ENCODE assay signal across 10 mouse cellular contexts in the genomic region with DNA sequence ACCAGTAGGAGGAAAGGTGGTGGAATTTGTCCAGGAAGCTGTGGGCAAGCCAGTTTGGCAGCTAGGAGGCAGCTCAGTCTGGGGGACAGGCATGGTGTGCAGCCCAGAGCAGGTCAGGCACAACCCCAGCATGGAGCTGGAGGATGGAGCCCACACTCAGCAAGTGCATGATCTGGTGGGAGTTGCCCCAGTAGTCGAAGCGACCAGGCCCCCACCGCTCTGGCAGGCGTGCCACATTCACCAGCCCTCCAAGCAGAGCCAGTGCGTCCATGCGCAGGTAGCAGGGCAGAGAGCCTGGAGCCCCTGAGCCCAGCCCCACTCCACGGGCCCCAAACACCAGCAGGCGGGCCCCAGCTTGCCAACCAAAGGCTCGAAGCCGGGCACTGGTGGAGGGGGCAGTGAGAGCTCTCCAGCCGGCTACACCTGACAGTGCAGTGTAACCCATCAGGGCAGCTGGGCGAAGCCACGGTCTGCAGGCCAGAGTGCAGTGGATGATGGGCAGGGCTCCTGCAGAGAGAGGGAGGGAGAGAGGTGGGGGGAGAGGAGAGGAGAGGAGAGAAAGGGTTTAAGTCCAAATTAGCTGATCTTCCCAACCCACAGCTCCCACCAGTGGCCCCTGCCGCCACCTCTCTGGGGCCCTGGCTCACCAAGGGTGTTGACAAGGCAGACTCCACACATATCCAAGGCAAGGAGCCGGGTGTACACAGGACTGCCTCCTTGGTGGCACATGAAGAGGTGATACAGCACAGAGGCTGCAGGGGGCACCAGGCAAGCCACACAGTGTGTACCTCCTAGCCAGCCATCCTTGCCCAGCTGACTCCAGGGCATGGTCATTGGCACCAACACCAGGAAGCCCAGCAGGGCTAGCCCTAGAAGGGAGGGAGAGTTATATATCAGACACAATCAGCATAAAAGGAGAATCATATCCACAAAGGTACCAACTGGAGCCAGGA. TPM values are rescaled to one million over a fixed set of nuclear protein-coding genes. Genes with fewer than 3 reads are reported as not detected.
DNase-seq lines count a peak whose midpoint lies in the region; ATAC-seq lines count a peak whose summit lies in the region.
"Had no signal": no experiment of that assay in that cellular context is flagged by ENCODE, and none has a peak within 500 bp of the region (broad histone marks: within the 10 kb centered on the region; RNA-seq: fewer than 3 reads in every experiment).

No protein-coding gene starts in this region.

- H3K36me3 ChIP-seq in lung, embryonic 15.5 days: peaks cover 24% of the 10 kb centered on the region
- H3K36me3 ChIP-seq in limb, embryonic 13.5 days: peaks cover 31% of the 10 kb centered on the region
- peaks cover 13% of the 10 kb centered on the region for H3K36me3 ChIP-seq in stomach, embryonic 14.5 days (ENCODE audit: control insufficient read depth, insufficient read depth, low read length)

- H3K4me3 ChIP-seq in lung, embryonic 15.5 days: peak overlapping the region; percentile 66; the same call in 1 of the 2 replicates
- H3K4me3 ChIP-seq in limb, embryonic 13.5 days: no peak overlapping the region
- H3K4me3 ChIP-seq in stomach, embryonic 14.5 days (ENCODE audit: low read depth, low read length): no peak overlapping the region
- H3K4me3 ChIP-seq: liver, embryonic 15.5 days had no signal

- H3K4me1 ChIP-seq in lung, embryonic 15.5 days: peaks cover 46% of the 10 kb centered on the region
- H3K4me1 ChIP-seq in limb, embryonic 13.5 days: peaks cover 28% of the 10 kb centered on the region
- peaks cover 10% of the 10 kb centered on the region; the same call in 1 of the 2 replicates for H3K4me1 ChIP-seq in stomach, embryonic 14.5 days (ENCODE audit: control insufficient read depth, insufficient read depth, low read length)

- peak overlapping the region; percentile 73; the same call in 1 of the 2 replicates for H3K27ac ChIP-seq in lung, embryonic 15.5 days
- no peak overlapping the region for H3K27ac ChIP-seq in limb, embryonic 13.5 days
- H3K27ac ChIP-seq in stomach, embryonic 14.5 days (ENCODE audit: low read length): no peak overlapping the region
- H3K27ac ChIP-seq: heart, embryonic 15.5 days; liver, embryonic 15.5 days had no signal

- no peaks in the 10 kb centered on the region for H3K9me3 ChIP-seq in lung, embryonic 15.5 days
- H3K9me3 ChIP-seq in limb, embryonic 13.5 days: no peaks in the 10 kb centered on the region
- no peaks in the 10 kb centered on the region for H3K9me3 ChIP-seq in stomach, embryonic 14.5 days (ENCODE audit: control insufficient read depth, low read depth, low read length)
- H3K9me3 ChIP-seq: heart, embryonic 15.5 days; liver, embryonic 15.5 days had no signal

- WGBS in lung, embryonic 15.5 days: 61% methylated on average over 15 of the region's 15 CpGs
- WGBS in limb, embryonic 13.5 days: 61% methylated on average over 15 of the region's 15 CpGs
- WGBS in stomach, embryonic 14.5 days: 67% methylated on average over 15 of the region's 15 CpGs

- intact Hi-C loops in left cerebral cortex, postnatal 10 days (cut with DNase I): no loop called here

- peak overlapping the region; percentile 96 for H3K4me2 ChIP-seq in lung, embryonic 15.5 days
- peak overlapping the region; percentile 98; the same call in 1 of the 2 replicates for H3K4me2 ChIP-seq in limb, embryonic 13.5 days (replicated peaks)
- H3K4me2 ChIP-seq in stomach, embryonic 14.5 days (replicated peaks; ENCODE audit: low read depth, low read length): no peak overlapping the region

- peak; percentile 63 for DNase-seq in cerebellum, adult 11-12 months
- no peak for DNase-seq in cerebellum, adult 8-10 months
- DNase-seq in lung, postnatal 10 days: no peak
- DNase-seq in left cerebral cortex, postnatal 10 days (ENCODE audit: extremely low spot score in 1 of 2, low spot score in 2 of 2): no peak
- no peak for DNase-seq in adrenal gland, adult 18-20 months (ENCODE audit: low spot score in 2 of 2)

- peaks cover 24% of the 10 kb centered on the region for H3K27me3 ChIP-seq in lung, embryonic 15.5 days
- peaks cover 63% of the 10 kb centered on the region for H3K27me3 ChIP-seq in limb, embryonic 13.5 days
- H3K27me3 ChIP-seq in stomach, embryonic 14.5 days (ENCODE audit: control insufficient read depth, insufficient read depth, low read length): peaks cover 18% of the 10 kb centered on the region

- ATAC-seq in lung, embryonic 15.5 days (ENCODE audit: borderline replicate concordance, extremely low read depth, low FRiP score, low TSS enrichment): no peak
- ATAC-seq in limb, embryonic 13.5 days (ENCODE audit: low FRiP score, low read depth): no peak
- ATAC-seq in stomach, embryonic 14.5 days (ENCODE audit: insufficient number of reproducible peaks, insufficient read depth, low FRiP score, low read depth): no peak

- peak overlapping the region; percentile 70; the same call in 1 of the 2 replicates for H3K9ac ChIP-seq in lung, embryonic 15.5 days
- peak overlapping the region; percentile 45; the same call in 1 of the 2 replicates for H3K9ac ChIP-seq in limb, embryonic 13.5 days
- 0 out of 2 replicates have a peak overlapping the region, but pooled peaks have one; percentile 1 for H3K9ac ChIP-seq in stomach, embryonic 14.5 days (replicated peaks; ENCODE audit: low read depth, low read length)
- H3K9ac ChIP-seq: liver, embryonic 15.5 days had no signal

RNA-seq across cellular contexts. Expression of gene Paqr4, which starts 2.9 kb away (rescaled TPM):
- 43.9 and 46.7 TPM in 2 replicates for polyA plus RNA-seq in lung, embryonic 15.5 days (2015; fragmentation: Nextera tagmentation; extraction: Ambion mirVana)
- 15.5 and 16.1 TPM in 2 replicates for polyA plus RNA-seq in limb, embryonic 13.5 days (2015; fragmentation: Nextera tagmentation; extraction: Ambion mirVana)
- 24.7 and 25.2 TPM in 2 replicates for polyA plus RNA-seq in stomach, embryonic 14.5 days (2014; fragmentation: Nextera tagmentation; extraction: Ambion mirVana)
- total RNA-seq in left cerebral cortex, postnatal 10 days (2021): 10 to 100 TPM; 55.8 to 57.7 TPM
- 10 to 100 TPM in 1 of 2 experiments, 1 to 10 TPM in 1; 8.5 to 12.7 TPM for total RNA-seq in adrenal gland, adult 18-20 months (2021)

RNA-seq across cellular contexts. Expression of gene Kremen2, which starts 7.9 kb away (rescaled TPM):
- 0.38 and 1.1 TPM in 2 replicates for polyA plus RNA-seq in lung, embryonic 15.5 days (2015; fragmentation: Nextera tagmentation; extraction: Ambion mirVana)
- 39.5 and 46.3 TPM in 2 replicates for polyA plus RNA-seq in limb, embryonic 13.5 days (2015; fragmentation: Nextera tagmentation; extraction: Ambion mirVana)
- polyA plus RNA-seq in stomach, embryonic 14.5 days (2014; fragmentation: Nextera tagmentation; extraction: Ambion mirVana): 0.45 and 0.69 TPM in 2 replicates
- total RNA-seq in left cerebral cortex, postnatal 10 days (2021): under 1 TPM in 1 of 2 experiments, not detected in 1; 0.36 TPM
- under 1 TPM in 1 of 2 experiments, not detected in 1; 0.13 TPM for total RNA-seq in adrenal gland, adult 18-20 months (2021)
- polyA plus RNA-seq: liver, embryonic 15.5 days had no signal

RNA-seq across cellular contexts. Expression of gene Pkmyt1, which starts 11.6 kb away (rescaled TPM):
- 61.7 and 68.6 TPM in 2 replicates for polyA plus RNA-seq in lung, embryonic 15.5 days (2015; fragmentation: Nextera tagmentation; extraction: Ambion mirVana)
- 47.5 and 52.8 TPM in 2 replicates for polyA plus RNA-seq in limb, embryonic 13.5 days (2015; fragmentation: Nextera tagmentation; extraction: Ambion mirVana)
- polyA plus RNA-seq in stomach, embryonic 14.5 days (2014; fragmentation: Nextera tagmentation; extraction: Ambion mirVana): 54.8 and 55.9 TPM in 2 replicates
- 1 to 10 TPM; 6.5 to 7.2 TPM for total RNA-seq in left cerebral cortex, postnatal 10 days (2021)
- total RNA-seq in adrenal gland, adult 18-20 months (2021): 1 to 10 TPM; 2.1 to 2.4 TPM

RNA-seq across cellular contexts. Expression of gene 1520401A03Rik, which starts 15.2 kb away (rescaled TPM):
- 0.09 and 0.28 TPM in 2 replicates for polyA plus RNA-seq in lung, embryonic 15.5 days (2015; fragmentation: Nextera tagmentation; extraction: Ambion mirVana)
- 2.3 and 3.0 TPM in 2 replicates for polyA plus RNA-seq in limb, embryonic 13.5 days (2015; fragmentation: Nextera tagmentation; extraction: Ambion mirVana)
- polyA plus RNA-seq in stomach, embryonic 14.5 days (2014; fragmentation: Nextera tagmentation; extraction: Ambion mirVana): 0.20 TPM in 1 of 2 replicates, not detected in the other
- total RNA-seq in left cerebral cortex, postnatal 10 days (2021): under 1 TPM; 0.11 to 0.61 TPM
- 1 to 10 TPM; 2.2 to 6.7 TPM for total RNA-seq in adrenal gland, adult 18-20 months (2021)
- polyA plus RNA-seq: heart, embryonic 15.5 days had no signal

RNA-seq across cellular contexts. Expression of gene Flywch1, which starts 33.6 kb away (rescaled TPM):
- 70.5 TPM in 2 replicates for polyA plus RNA-seq in lung, embryonic 15.5 days (2015; fragmentation: Nextera tagmentation; extraction: Ambion mirVana)
- polyA plus RNA-seq in limb, embryonic 13.5 days (2015; fragmentation: Nextera tagmentation; extraction: Ambion mirVana): 103 and 107 TPM in 2 replicates
- 54.3 and 57.3 TPM in 2 replicates for polyA plus RNA-seq in stomach, embryonic 14.5 days (2014; fragmentation: Nextera tagmentation; extraction: Ambion mirVana)
- 100 to 1,000 TPM; 125 to 133 TPM for total RNA-seq in left cerebral cortex, postnatal 10 days (2021)
- 10 to 100 TPM; 72.5 to 89.3 TPM for total RNA-seq in adrenal gland, adult 18-20 months (2021)

Comparison
In these comparisons a context has a peak if more than half of its experiments do, and no peak if none do; other contexts are left out.
1. H3K9ac ChIP-seq: peak in every context shown above with its lines; median percentile 70 in lung, embryonic 15.5 days; 45 in limb, embryonic 13.5 days; 1 in stomach, embryonic 14.5 days.
2. RNA of gene Kremen2, which starts 7.9 kb away (polyA plus RNA-seq): 39.5 to 46.3 TPM in limb, embryonic 13.5 days; 0.38 to 1.1 TPM in lung, embryonic 15.5 days and 0.45 to 0.69 TPM in stomach, embryonic 14.5 days; every median in the first group is over 10 times any median in the second.